Mouse (Mus musculus) liver, adult 2 months (tissue): Measurements from ENCODE around the gene Mertk. TPM values are rescaled to one million over a fixed set of nuclear protein-coding genes. Genes with fewer than 3 reads are reported as not detected.

Experiments used
- DNase-seq: peaks from one replicate; pipeline ENCODE4 v3.0.0-alpha.2; 2011; ENCODE audit warnings: low read depth, low spot score; ENCODE audit errors: extremely low read depth
- H3K27ac ChIP-seq: fragments of 200-500 bp; replicated peaks from 2 replicates; pipeline ENCODE4 v1.5.1; 2012; ENCODE audit warnings: low read depth, mild to moderate bottlenecking, control low read depth, inconsistent platforms, low read length; ENCODE audit not compliant: insufficient read depth
- H3K27me3 ChIP-seq: fragments of 200-500 bp; 2 replicates; pipeline ENCODE4 v1.6.1; 2012; ENCODE audit warnings: mild to moderate bottlenecking, moderate library complexity, low read length, inconsistent platforms; ENCODE audit not compliant: control insufficient read depth, insufficient read depth
- H3K36me3 ChIP-seq: fragments of 200-500 bp; 2 replicates; pipeline ENCODE4 v1.6.1; 2012; ENCODE audit warnings: low read length, inconsistent platforms; ENCODE audit not compliant: control insufficient read depth, insufficient read depth
- H3K4me1 ChIP-seq: fragments of 200-500 bp; 2 replicates; pipeline ENCODE4 v1.6.1; 2011; ENCODE audit warnings: low read length; ENCODE audit not compliant: control insufficient read depth, insufficient read depth
- H3K4me3 ChIP-seq: fragments of 200-500 bp; 2 replicates; pipeline ENCODE4 v1.5.1; 2011; ENCODE audit warnings: low read depth, mild to moderate bottlenecking, control low read depth, low read length, moderate library complexity; ENCODE audit not compliant: insufficient read depth
- H3K79me2 ChIP-seq: fragments of 200-500 bp; 2 replicates; pipeline ENCODE4 v1.6.1; 2012; ENCODE audit warnings: inconsistent platforms, mild to moderate bottlenecking, low read length, moderate library complexity; ENCODE audit not compliant: control insufficient read depth, insufficient read depth
- H3K9ac ChIP-seq: fragments of 200-500 bp; 2 replicates; pipeline ENCODE4 v1.6.1; 2012; ENCODE audit warnings: low read depth, mild to moderate bottlenecking, control low read depth, inconsistent platforms, low read length
- CTCF ChIP-seq: fragments of 200-500 bp; IDR thresholded peaks from 2 replicates; pipeline ENCODE4 v1.5.1; 2011; ENCODE audit warnings: low read depth, low read length, control low read depth
- POLR2A ChIP-seq: fragments of 200-500 bp; IDR thresholded peaks from 2 replicates; pipeline ENCODE4 v1.6.1; 2011; ENCODE audit warnings: low read length, control low read depth; ENCODE audit not compliant: insufficient read depth; ENCODE audit errors: extremely low read depth
- WGBS: fragments of 180-500 bp; shearing (Covaris S2); methylation state at CpG from one replicate; pipeline ENCODE4 v1.1.7; 2018; 5-methylcytosine and 5-hydroxymethylcytosine counted together
- polyA plus RNA-seq: library from polyadenylated mRNA; depleted of rRNA; stranded (reverse); fragments of >200 nt; gene quantifications from 2 replicates; pipeline ENCODE4 v1.2.3, GENCODE M21; 2012
- total RNA-seq: library from RNA; depleted of rRNA; stranded (reverse); fragments of >200 nt; gene quantifications from 2 replicates; pipeline ENCODE4 v1.2.3, GENCODE M21; 2014

Mertk gene
- total and polyA plus RNA-seq, 2 experiments = 3.8 to 16.5 TPM

- WGBS = 73% methylated on average over 12 of the region's 12 CpGs
- Histone ChIP-seq H3K4me3 (no peak overlapping the region), H3K27me3 (no peaks in the 10 kb centered on the region), H3K79me2 (no peaks in the 10 kb centered on the region; the same call in 1 of the 2 replicates), H3K9ac (peak overlapping the region; percentile 61), H3K4me1 (peaks cover 3% of the 10 kb centered on the region), H3K27ac (peak overlapping the region; percentile 96), H3K36me3 (peaks cover 11% of the 10 kb centered on the region)
- peak; percentile 38 for DNase-seq
- TF ChIP-seq CTCF (no peak), POLR2A (no peak)
Measured at GRCm38 (mm10) chr2:128745879-128746620, 47.3 kb downstream of the Mertk start.

- TF ChIP-seq POLR2A (no peak), CTCF (no peak)
- DNase-seq = peak; percentile 55
- Histone ChIP-seq H3K79me2 (no peaks in the 10 kb centered on the region; the same call in 1 of the 2 replicates), H3K27ac (peak overlapping the region; percentile 96), H3K36me3 (peaks cover 16% of the 10 kb centered on the region), H3K4me1 (peaks cover 6% of the 10 kb centered on the region), H3K27me3 (no peaks in the 10 kb centered on the region), H3K4me3 (no peak overlapping the region), H3K9ac (peak overlapping the region; percentile 18)
- WGBS = 71% methylated on average over 5 of the region's 5 CpGs
Measured at GRCm38 (mm10) chr2:128746621-128747151, 47.9 kb downstream of the Mertk start.

- H3K27ac ChIP-seq = peak overlapping the region; percentile 79
- peaks cover 8% of the 10 kb centered on the region for H3K4me1 ChIP-seq
- H3K79me2 ChIP-seq = no peaks in the 10 kb centered on the region; the same call in 1 of the 2 replicates
- H3K36me3 ChIP-seq = peaks cover 23% of the 10 kb centered on the region
- no peaks in the 10 kb centered on the region for H3K27me3 ChIP-seq
- no peak overlapping the region for H3K4me3 ChIP-seq
- no peak for TF ChIP-seq CTCF
- TF ChIP-seq POLR2A = no peak
- peak; percentile 49 for DNase-seq
- WGBS = 67% methylated on average over 8 of the region's 8 CpGs
- peak overlapping the region; percentile 18; the same call in 1 of the 2 replicates for H3K9ac ChIP-seq
Measured at GRCm38 (mm10) chr2:128747433-128748028, 48.8 kb downstream of the Mertk start.

- no peaks in the 10 kb centered on the region for H3K27me3 ChIP-seq
- H3K4me1 ChIP-seq = peaks cover 8% of the 10 kb centered on the region
- no peak for TF ChIP-seq CTCF
- peak overlapping the region; percentile 53 for H3K27ac ChIP-seq
- WGBS = 77% methylated on average over 6 of the region's 6 CpGs
- H3K9ac ChIP-seq = peak overlapping the region; percentile 47; the same call in 1 of the 2 replicates
- DNase-seq = no peak
- H3K4me3 ChIP-seq = no peak overlapping the region
- H3K79me2 ChIP-seq = no peaks in the 10 kb centered on the region; the same call in 1 of the 2 replicates
- H3K36me3 ChIP-seq = peaks cover 24% of the 10 kb centered on the region
Measured at GRCm38 (mm10) chr2:128748171-128748570, 49.4 kb downstream of the Mertk start.

GRCm38 (mm10) chr2:128751030-128751429 is 52.3 kb downstream of the Mertk start:
- Histone ChIP-seq H3K9ac (no peak overlapping the region), H3K27ac (no peak overlapping the region), H3K4me1 (peaks cover 8% of the 10 kb centered on the region; the same call in 1 of the 2 replicates), H3K36me3 (peaks cover 21% of the 10 kb centered on the region), H3K79me2 (no peaks in the 10 kb centered on the region), H3K4me3 (no peak overlapping the region), H3K27me3 (no peaks in the 10 kb centered on the region)
- peak; percentile 41 for DNase-seq
- 66% methylated on average over 6 of the region's 6 CpGs for WGBS
- no peak for TF ChIP-seq CTCF
- no peak for TF ChIP-seq POLR2A
